Mouse (Mus musculus) lung, postnatal 0 days (tissue): ENCODE data around the gene Luc7l2.

Source experiments
- CTCF ChIP-seq: IDR thresholded peaks from 2 replicates; pipeline ENCODE4 v1.5.1; 2016; ENCODE audit warnings: antibody characterized with exemption, mild to moderate bottlenecking
- EP300 ChIP-seq: IDR thresholded peaks from 2 replicates; pipeline ENCODE4 v1.6.1; 2016; ENCODE audit warnings: antibody characterized with exemption, mild to moderate bottlenecking, control low read depth

DNA sequence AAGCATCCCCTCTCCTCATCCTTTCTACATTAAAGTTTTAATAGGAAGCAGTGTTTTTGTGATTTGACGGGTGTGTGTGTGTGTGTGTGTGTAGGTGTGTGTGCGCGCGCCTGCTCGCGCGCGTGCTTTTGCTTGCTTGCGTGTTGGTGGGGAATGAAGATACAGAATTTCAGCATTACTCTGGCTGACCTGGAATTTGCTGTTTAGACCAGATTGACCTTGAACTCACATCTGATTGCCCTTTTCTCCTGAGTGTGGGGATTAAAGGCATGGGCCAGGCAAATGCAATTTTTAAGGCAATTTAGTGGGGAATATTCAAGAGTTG is 15.8 kb upstream of the Luc7l2 start:
- TF ChIP-seq CTCF (no peak), EP300 (no peak)
